Mouse (Mus musculus) spleen, adult 18-20 months (tissue): ENCODE data around the gene Gm17584.
"Not testable (repeated sequence)": the region's sequence is repeated elsewhere in the genome, so short reads cannot be mapped to it uniquely, and the experiment has no call there.

ENCODE experiments used
- DNase-seq, 2 experiments: peaks; one replicate each; pipeline ENCODE4 v3.0.0; 2022; ENCODE audit warnings: mixed read lengths in 2 of 2

The Gm17584 gene

GRCm38 (mm10) chrX:124500263-124500662 is at the start of gene Gm17584:
TSS of gene Gm17584 (plus strand) at chrX:124500563.
- DNase-seq, result not testable (repeated sequence)
